Mouse (Mus musculus): ENCODE measurements around the gene Fam107b.

Gene Fam107b

DNA sequence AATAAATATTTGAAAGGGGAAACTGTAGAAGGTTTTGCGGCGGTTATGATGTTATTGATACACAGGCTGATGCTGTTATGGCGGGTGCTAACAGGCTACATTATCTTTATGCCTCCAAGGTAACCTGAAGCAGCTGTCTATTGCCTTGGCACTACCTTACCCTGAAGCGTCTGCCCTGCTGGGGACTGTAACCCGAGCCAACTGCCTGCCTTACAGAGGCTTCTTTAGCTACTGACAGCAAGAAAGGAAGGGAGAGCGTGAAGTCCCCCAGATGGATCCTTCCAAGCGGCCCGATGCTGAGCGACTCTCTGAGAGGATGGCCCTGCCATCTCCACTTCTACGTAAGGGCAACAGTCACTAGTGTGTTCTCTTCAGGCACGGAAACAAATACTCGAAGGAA, at the start of gene Fam107b:
Fam107b (plus strand) TSS at position 303 of the 400 bp plus-strand sequence.
- DNase-seq (ENCODE audit: low spot score in 2 of 2): no peak

DNA sequence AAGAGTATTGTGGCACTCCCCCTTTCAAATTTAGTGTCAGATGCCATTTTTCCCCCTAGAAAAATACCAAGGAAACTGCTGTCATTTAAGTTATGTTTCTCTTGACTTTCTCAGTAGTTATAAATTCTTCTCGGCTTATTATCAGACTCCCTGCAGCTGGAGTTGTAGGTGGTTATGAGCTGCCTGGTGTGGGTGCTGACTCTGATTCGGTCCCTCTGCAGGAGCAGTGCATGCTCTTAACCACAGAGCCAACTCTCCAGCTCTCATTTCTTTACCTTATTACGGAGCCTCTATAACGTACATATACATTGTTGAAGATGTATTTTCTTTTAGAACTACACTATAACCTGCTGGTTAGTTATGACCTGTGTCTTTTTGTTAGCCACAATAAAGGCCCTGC, 47.7 kb upstream of the Fam107b start:
- no peak for DNase-seq (ENCODE audit: low spot score in 2 of 2)

- no peak for DNase-seq (ENCODE audit: low spot score in 2 of 2)
Measured at GRCm38 (mm10) chr2:3526288-3526687, 44.0 kb upstream of the Fam107b start.

GRCm38 (mm10) chr2:3541307-3542079, 28.8 kb upstream of the Fam107b start:
- no peak for DNase-seq (ENCODE audit: low spot score in 2 of 2)

DNA sequence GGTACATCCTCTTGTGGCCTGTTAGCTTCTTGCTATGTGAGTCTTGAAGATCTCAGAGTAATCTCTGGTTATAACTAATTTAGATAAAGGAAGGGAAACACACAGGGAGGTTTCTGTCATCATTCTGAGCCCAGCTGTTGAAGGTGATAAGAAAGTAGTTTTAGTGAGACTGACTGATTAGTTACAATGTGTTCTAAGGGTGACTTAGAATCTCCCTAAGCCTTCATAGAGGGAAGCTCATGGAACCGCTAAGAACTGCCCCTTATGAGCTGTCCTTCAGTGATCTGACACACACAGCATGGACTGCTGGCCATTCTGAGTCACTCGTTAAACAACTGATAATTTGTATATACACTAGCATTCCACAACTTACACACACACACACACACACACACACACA, 24.2 kb upstream of the Fam107b start:
- DNase-seq (ENCODE audit: low spot score in 2 of 2): no peak

DNA sequence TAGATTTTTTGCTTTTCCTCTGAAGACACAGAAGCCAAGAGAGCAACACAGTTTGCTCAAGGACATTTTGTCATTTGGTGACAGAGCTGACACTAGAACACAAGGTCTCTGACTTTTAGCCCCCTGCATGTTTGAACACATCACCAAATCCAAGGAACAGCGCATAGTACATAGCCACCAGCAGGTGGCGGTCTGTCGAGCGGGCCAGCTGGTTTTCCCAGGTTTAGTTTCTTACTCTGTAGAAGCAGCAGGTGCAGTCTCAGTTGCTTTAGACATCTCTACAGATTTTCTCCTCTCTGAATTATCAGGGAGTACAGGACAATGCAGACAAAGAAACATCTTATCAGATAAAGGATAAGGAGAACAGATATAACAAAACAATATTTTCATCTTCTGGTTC, 23.7 kb upstream of the Fam107b start:
- DNase-seq (ENCODE audit: low spot score in 2 of 2): peak; percentile 25 to 62

DNA sequence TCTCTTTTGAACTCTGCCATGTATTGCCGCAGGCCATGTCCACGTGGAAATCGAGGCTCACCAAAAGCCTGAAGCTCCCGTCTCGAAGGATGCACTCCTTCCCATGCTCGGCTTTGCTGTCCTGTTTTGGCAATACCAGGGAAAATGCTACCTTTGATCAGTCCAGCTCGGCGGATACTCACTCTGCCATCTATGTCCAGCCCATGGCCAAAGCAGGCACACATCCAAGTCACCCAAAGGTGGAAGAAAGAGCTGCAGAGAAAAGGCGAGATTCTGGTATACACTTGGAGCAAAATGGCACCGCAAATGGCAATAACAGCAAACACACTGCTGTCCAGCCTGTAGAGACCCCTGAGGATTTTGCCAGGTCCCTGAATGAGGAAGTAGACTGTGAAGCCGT, 318 bp downstream of the Fam107b start:
- no peak for DNase-seq (ENCODE audit: low spot score in 2 of 2)

- DNase-seq (ENCODE audit: low spot score in 2 of 2): no peak
Measured at GRCm38 (mm10) chr2:3573883-3574282, 3.6 kb downstream of the Fam107b start.

GRCm38 (mm10) chr2:3575140-3575539, 4.9 kb downstream of the Fam107b start:
- DNase-seq (ENCODE audit: low spot score in 2 of 2): no peak

DNA sequence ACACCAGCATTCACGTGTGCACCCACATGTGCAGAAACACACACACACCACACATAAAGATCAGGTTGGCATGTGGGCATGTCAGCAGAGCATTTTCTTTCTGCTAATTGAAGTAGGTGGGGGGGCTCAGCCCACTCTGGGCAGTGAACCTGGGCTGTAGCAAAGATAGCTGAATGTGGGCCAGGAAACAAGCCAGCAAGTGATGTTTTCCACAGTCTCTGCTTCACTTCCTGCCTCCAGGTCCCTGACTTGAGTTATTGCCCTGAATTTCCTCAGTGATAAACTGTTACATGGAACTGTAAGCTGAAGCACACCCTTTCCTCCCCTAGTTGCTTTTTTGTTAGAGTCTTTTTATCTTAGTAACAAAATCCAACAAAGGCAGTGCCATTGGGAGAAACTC, 6.1 kb downstream of the Fam107b start:
- no peak for DNase-seq (ENCODE audit: low spot score in 2 of 2)

GRCm38 (mm10) chr2:3577216-3577615, 6.9 kb downstream of the Fam107b start:
- DNase-seq (ENCODE audit: low spot score in 2 of 2): no peak

DNA sequence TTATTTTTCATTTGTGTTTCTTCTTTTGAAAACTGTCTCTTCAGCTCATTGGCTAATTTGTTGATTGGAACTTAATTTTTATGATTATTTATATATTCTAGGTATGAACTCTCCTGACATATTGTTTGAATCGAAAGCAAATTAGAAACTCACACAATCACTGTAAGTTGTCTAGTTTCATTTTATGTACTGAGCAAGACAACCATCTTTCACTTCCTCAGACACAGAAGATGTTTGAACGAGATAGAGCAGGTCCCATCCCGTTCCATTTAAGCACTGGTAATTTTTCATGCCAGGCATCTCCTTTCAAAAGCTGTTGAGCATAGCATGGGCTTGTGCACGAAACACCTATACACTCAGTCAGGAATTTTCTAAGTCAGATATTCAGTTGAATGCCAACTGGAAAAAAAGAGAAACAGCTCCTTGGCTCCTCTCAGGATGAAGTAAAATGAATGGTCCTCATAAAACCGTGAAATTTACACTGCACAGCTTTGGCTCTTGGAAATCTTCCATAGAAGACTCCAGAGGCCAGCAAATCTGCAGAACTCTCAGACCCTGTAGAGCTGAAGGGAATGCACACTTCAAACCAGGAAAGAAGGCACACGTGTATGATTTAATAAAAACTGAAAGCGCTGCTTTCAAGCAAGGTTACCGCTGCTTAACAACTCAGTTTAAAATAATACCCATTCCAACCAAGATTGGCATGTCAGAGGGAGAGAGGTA, 8.1 kb downstream of the Fam107b start:
- DNase-seq (ENCODE audit: low spot score in 2 of 2): no peak

DNA sequence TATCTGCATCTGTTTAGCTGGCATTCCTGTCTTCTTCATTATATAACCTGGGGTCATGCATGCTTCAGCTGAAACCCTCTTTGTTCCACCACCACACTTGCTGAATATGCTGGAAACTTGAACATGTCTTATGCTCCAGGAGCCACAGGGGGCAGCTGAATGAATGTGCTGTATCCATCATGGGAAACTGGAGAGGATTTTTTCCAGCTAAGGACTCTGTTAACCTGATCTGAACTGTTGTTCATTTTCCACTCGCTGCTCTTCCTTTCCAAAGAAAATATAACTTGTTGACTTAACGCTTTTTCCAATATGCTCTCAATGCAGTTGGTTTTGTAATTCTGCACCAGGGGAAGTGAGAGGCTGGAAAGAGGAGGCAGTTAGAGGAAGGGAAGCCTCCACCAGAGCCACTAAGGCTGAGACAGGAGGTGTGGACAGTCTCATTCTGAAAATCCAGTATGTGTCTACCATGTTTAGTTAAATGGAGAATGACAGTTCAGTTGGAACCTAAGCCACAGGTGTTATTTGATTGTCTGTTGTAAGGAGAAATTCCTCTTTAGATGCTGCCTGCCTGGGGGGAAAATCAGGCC, 9.1 kb downstream of the Fam107b start:
- DNase-seq (ENCODE audit: low spot score in 2 of 2): no peak

DNA sequence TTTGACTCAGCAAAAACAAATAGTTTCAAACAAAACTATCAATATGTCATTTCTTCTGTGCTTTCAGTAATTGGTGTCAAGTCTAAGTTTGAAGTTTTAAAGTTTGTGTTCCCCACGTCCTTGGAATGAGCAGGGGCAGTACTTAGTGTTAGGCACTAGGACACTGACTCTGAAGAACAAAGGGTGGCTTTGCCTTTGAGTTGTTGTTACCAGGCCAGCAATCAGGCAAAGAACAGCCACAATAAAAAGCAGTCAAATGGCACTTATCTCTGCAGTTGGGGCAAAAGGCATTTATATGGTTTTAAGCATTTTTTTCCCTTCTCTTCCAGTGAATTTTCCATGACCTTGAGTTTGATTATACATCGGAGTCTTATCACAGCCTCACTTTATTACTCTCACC, 12.5 kb downstream of the Fam107b start:
- DNase-seq (ENCODE audit: low spot score in 2 of 2): no peak

- no peak for DNase-seq (ENCODE audit: low spot score in 2 of 2)
Measured at GRCm38 (mm10) chr2:3585231-3585783, 15.0 kb downstream of the Fam107b start.

DNA sequence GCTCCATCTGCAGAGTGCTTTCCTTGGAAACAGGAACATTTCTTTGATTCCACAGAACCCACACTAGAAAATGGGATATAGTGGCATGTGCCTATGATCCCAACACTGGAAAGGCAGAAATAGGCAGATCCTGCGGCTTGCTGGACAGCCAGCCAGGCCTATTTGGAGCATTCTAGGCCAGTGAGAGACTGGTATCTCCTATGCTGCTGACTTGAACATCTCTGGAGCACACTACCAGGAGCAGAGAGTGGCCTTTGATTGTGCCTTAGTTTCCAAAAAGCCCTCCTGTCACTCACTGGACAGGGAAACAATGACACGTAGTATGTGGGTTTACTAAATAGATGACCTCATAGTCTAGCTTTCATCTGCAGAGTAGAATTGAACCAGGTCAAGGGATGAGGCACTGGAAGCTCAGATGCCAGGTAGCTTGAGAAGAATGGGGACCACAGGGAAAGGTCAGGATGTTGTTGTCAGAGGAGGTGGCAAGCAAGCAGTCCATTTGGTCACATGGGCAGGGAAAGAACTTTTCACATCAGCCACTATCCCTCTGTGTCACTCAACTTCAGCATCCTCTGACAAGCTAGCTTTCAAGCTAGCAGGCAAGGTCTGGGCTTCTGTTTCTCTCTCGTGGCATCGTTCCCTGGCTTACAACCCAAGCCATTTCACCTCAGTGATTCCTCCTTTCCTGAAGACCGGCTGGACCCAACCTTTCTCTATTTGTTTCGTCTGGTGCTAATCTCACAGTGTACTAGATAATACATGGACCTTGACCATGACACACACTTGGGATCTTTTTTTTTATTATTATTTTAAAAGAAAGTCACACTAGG, 20.0 kb downstream of the Fam107b start:
- no peak for DNase-seq (ENCODE audit: low spot score in 2 of 2)

GRCm38 (mm10) chr2:3590916-3591197, 20.6 kb downstream of the Fam107b start:
- no peak for DNase-seq (ENCODE audit: low spot score in 2 of 2)

GRCm38 (mm10) chr2:3594663-3595318, 24.5 kb downstream of the Fam107b start:
- DNase-seq (ENCODE audit: low spot score in 2 of 2): no peak

- DNase-seq (ENCODE audit: low spot score in 2 of 2): no peak
Measured at GRCm38 (mm10) chr2:3600421-3600820, 30.1 kb downstream of the Fam107b start.

DNA sequence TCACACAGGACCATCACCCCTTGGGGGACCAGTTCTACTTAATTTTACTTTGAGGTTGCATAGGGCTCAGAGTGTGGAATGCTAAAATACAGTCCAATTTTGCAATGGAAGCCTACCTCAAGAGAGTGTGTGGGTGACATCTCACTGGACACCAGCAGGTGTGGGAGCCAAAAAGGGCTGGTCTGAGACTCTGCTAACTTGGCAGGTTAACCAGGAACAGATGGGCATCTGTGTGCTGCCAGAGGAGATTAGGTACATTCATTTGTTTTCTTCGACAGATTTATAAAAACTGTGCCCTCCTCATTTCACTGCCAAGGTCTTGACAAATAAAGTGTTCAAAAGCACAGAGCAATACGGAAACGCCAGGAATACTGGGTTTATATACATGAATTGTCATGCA, 32.3 kb downstream of the Fam107b start:
- no peak for DNase-seq (ENCODE audit: low spot score in 2 of 2)

DNA sequence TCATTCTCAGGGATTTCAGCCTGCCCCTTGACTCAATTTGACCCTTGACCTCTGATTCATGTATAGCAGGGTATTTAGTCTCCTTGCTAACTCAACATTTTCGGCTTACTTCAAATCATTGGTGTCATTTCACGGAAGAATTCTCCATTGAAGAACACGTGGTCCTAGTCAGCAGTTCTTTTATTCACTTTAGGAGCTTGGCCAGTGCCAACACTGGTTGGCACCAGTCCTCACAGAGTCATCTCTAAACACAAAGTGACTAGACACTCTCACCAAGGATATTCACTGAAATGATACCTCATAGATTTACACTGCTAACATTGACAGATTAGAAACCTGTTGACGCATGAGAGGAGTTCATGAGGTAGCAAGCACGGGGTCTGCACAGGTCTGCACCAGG, 32.9 kb downstream of the Fam107b start:
- DNase-seq (ENCODE audit: low spot score in 2 of 2): no peak

Data from spleen, postnatal 10 days (tissue).